Mouse (Mus musculus): ENCODE results near the gene Hsf4. TPM values are rescaled to one million over a fixed set of nuclear protein-coding genes. Genes with fewer than 3 reads are reported as not detected.

The Hsf4 gene
- total and polyA plus RNA-seq, 3 experiments: 2.7 to 4.3 (median 3.9) TPM

DNA sequence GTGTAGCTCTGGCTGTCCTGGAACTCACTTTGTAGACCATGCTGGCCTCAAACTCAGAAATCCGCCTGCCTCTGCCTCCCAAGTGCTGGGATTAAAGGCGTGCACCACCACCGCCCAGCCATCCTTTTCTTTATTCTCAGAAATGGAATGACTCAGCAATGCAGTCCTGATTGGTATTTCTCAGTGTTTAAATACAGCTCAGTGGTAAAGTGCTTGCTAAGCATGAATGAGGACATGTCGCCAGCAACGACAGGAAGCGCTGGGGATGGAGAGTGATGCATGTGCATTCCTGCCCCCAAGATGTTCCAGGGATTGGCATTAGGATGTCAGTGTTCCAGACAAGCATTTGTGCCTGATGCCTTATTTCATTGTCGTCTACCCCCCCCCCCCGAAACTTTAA is 33.8 kb downstream of the Hsf4 start:
- H3K27ac ChIP-seq: no peak overlapping the region
- H3K36me3 ChIP-seq (ENCODE audit: control insufficient read depth, insufficient read depth, low read length): peaks cover 4% of the 10 kb centered on the region
- no peak for DNase-seq
- peaks cover 4% of the 10 kb centered on the region for H3K4me1 ChIP-seq (ENCODE audit: control insufficient read depth, insufficient read depth, low read length)
- intact Hi-C loops (cut with DNase I): no loop called here
- H3K9ac ChIP-seq (ENCODE audit: low read depth, low read length): no peak overlapping the region
- no peaks in the 10 kb centered on the region for H3K27me3 ChIP-seq (ENCODE audit: control insufficient read depth, insufficient read depth, low read length)
- H3K79me2 ChIP-seq (replicated peaks; ENCODE audit: control insufficient read depth, insufficient read depth, low read length): no peaks in the 10 kb centered on the region
- WGBS: 66% methylated on average over 8 of the region's 8 CpGs
- TF ChIP-seq EP300 (IDR thresholded peaks at IDR 0.05; ENCODE audit: insufficient read depth, low read depth, low read length) (no peak), CTCF (IDR thresholded peaks at IDR 0.05) (no peak), POLR2A (IDR thresholded peaks at IDR 0.05; ENCODE audit: insufficient read depth, low read depth, low read length) (no peak)
- H3K4me3 ChIP-seq: no peak overlapping the region

- no peak overlapping the region for H3K4me3 ChIP-seq
- no peaks in the 10 kb centered on the region for H3K27me3 ChIP-seq (ENCODE audit: control insufficient read depth, insufficient read depth, low read length)
- TF ChIP-seq CTCF (IDR thresholded peaks at IDR 0.05): no peak
- TF ChIP-seq EP300 (IDR thresholded peaks at IDR 0.05; ENCODE audit: insufficient read depth, low read depth, low read length): no peak
- 59% methylated on average over 9 of the region's 9 CpGs for WGBS
- intact Hi-C loops (cut with DNase I): no loop called here
- no peak overlapping the region for H3K27ac ChIP-seq
- no peak overlapping the region for H3K9ac ChIP-seq (ENCODE audit: low read depth, low read length)
- peaks cover 2% of the 10 kb centered on the region for H3K4me1 ChIP-seq (ENCODE audit: control insufficient read depth, insufficient read depth, low read length)
- H3K36me3 ChIP-seq (ENCODE audit: control insufficient read depth, insufficient read depth, low read length): peaks cover 2% of the 10 kb centered on the region
- DNase-seq: no peak
- no peaks in the 10 kb centered on the region for H3K79me2 ChIP-seq (replicated peaks; ENCODE audit: control insufficient read depth, insufficient read depth, low read length)
Measured at GRCm38 (mm10) chr8:105303874-105304273, 34.3 kb downstream of the Hsf4 start.

DNA sequence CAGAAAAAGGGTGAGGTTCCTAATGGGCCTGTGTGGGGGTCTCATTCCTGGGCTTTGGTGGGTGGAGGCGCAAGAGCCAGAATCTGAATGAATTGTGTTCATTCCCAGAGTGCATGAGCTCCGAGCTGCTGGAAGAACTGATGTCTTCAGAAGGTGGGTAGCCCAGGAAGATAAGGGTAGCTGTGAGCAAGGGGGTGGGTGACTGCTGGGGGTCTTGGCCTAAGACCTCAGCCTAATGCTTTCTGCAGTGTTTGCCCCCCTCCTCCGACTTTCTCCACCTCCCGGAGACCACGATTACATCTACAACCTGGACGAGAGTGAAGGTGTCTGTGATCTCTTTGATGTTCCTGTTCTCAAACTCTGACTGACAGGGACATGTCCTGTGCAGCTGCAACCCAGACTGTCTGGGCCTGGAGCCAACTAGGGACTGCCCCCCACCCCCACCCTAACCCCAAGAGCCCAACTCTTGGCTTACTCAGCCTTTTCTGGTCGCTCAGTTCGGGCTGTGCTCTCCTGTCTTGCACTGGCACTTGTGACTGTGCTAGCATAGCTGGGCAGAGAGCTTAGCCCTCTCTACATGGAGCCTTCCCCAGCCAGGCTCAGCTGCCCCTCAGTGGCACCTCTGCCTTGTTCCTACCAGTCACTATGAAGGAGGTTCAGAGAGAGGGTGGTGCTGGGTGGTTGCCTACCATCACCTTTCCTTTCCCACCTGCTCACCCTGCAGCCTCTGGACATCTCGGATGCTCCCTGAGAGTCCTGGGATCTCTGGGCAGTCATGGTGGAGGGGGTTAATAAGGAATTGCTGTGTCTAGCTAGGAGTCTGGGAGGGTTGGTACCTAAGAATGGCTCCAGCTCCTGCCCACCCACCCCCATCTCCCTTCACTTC is 35.0 kb downstream of the Hsf4 start:
- 41% methylated on average over 9 of the region's 9 CpGs for WGBS
- no peaks in the 10 kb centered on the region for H3K36me3 ChIP-seq (ENCODE audit: control insufficient read depth, insufficient read depth, low read length)
- no peak overlapping the region for H3K27ac ChIP-seq
- no peak overlapping the region for H3K4me3 ChIP-seq
- TF ChIP-seq CTCF (IDR thresholded peaks at IDR 0.05): no peak
- peak; percentile 45; the same call in 1 of the 2 replicates for TF ChIP-seq POLR2A (IDR thresholded peaks at IDR 0.05; ENCODE audit: insufficient read depth, low read depth, low read length)
- TF ChIP-seq EP300 (IDR thresholded peaks at IDR 0.05; ENCODE audit: insufficient read depth, low read depth, low read length): 0 out of 2 replicates have a peak, but pooled peaks have one; percentile 21
- peaks cover 2% of the 10 kb centered on the region for H3K4me1 ChIP-seq (ENCODE audit: control insufficient read depth, insufficient read depth, low read length)
- H3K27me3 ChIP-seq (ENCODE audit: control insufficient read depth, insufficient read depth, low read length): no peaks in the 10 kb centered on the region
- no peak overlapping the region for H3K9ac ChIP-seq (ENCODE audit: low read depth, low read length)
- intact Hi-C loops (cut with DNase I): no loop called here
- H3K79me2 ChIP-seq (replicated peaks; ENCODE audit: control insufficient read depth, insufficient read depth, low read length): no peaks in the 10 kb centered on the region
- DNase-seq: peak in 1 of 2 experiments; percentile 21

DNA sequence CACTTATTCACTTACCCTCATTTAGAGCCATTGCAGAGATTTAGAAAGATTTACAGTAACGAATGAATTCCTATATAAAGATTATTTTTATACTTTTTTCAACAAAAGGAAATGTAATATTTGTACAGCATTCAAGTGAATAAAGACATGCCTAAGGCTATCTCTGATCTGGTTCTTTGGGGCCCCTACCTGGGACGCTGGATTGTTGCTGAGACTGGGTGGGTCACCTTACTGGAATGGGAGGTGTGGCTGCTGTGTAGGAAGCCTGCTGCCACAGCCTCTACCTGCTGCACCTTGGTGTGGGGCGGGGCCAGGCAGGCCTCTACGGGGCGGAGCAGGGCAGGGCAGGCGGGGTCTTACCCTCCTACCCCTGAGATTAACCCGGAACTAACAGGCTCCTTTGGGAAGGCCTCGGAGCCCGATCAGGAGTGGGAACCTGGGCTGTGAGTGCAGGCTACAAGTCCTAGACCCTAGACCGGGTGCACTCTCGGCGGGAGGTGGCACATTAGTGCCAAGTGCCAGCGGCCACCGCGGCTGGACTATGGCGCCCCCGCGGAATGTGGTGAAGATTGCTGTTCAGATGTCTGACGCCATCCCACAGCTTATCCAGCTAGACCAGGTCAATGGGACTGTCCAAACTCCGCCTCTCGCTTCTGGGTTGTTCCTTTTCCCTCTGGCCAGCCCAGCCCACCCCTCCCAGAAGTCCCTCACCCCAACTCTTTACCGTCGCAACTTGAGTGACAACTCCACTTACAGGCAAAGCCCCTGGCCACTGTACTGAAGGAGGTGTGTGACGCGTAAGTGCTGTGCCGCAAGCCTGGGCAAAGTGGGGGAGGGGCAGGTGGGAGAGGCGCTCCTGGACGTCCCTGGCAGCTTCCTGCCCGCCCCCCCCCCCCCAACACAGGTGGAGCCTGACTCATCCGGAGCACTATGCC is 35.9 kb downstream of the Hsf4 start, which contains the start of gene Elmo3:
Gene Elmo3 (plus strand): TSS at position 391 of the 935 bp plus-strand sequence.
- Histone ChIP-seq H3K4me3 (peak within 1 kb of the TSS; percentile 15; the same call in 1 of the 2 replicates), H3K27me3 (ENCODE audit: control insufficient read depth, insufficient read depth, low read length) (no peaks in the 10 kb centered on the region), H3K27ac (0 out of 2 replicates have a peak within 1 kb of the TSS, but pooled peaks have one; percentile 1), H3K36me3 (ENCODE audit: control insufficient read depth, insufficient read depth, low read length) (no peaks in the 10 kb centered on the region), H3K79me2 (replicated peaks; ENCODE audit: control insufficient read depth, insufficient read depth, low read length) (no peaks in the 10 kb centered on the region), H3K4me1 (ENCODE audit: control insufficient read depth, insufficient read depth, low read length) (peaks cover 2% of the 10 kb centered on the region), H3K9ac (ENCODE audit: low read depth, low read length) (peak within 1 kb of the TSS; percentile 61)
- WGBS: 9% methylated on average over 29 of the region's 30 CpGs
- TF ChIP-seq POLR2A (IDR thresholded peaks at IDR 0.05; ENCODE audit: insufficient read depth, low read depth, low read length) (no peak), EP300 (IDR thresholded peaks at IDR 0.05; ENCODE audit: insufficient read depth, low read depth, low read length) (no peak), CTCF (IDR thresholded peaks at IDR 0.05) (no peak)
- peak; percentile 42 to 46 for DNase-seq
- intact Hi-C loops (cut with DNase I): no loop called here

GRCm38 (mm10) chr8:105306146-105306691 is 36.6 kb downstream of the Hsf4 start:
- H3K27ac ChIP-seq: no peak overlapping the region
- intact Hi-C loops (cut with DNase I): no loop called here
- H3K4me3 ChIP-seq: peak overlapping the region; percentile 15; the same call in 1 of the 2 replicates
- H3K36me3 ChIP-seq (ENCODE audit: control insufficient read depth, insufficient read depth, low read length): no peaks in the 10 kb centered on the region
- no peaks in the 10 kb centered on the region for H3K27me3 ChIP-seq (ENCODE audit: control insufficient read depth, insufficient read depth, low read length)
- TF ChIP-seq POLR2A (IDR thresholded peaks at IDR 0.05; ENCODE audit: insufficient read depth, low read depth, low read length) (no peak), CTCF (IDR thresholded peaks at IDR 0.05) (no peak), EP300 (IDR thresholded peaks at IDR 0.05; ENCODE audit: insufficient read depth, low read depth, low read length) (no peak)
- H3K4me1 ChIP-seq (ENCODE audit: control insufficient read depth, insufficient read depth, low read length): peaks cover 2% of the 10 kb centered on the region
- peak in 1 of 2 experiments; percentile 17 for DNase-seq
- 35% methylated on average over 5 of the region's 5 CpGs for WGBS
- H3K79me2 ChIP-seq (replicated peaks; ENCODE audit: control insufficient read depth, insufficient read depth, low read length): no peaks in the 10 kb centered on the region
- no peak overlapping the region for H3K9ac ChIP-seq (ENCODE audit: low read depth, low read length)
